Mouse (Mus musculus): ENCODE results near the gene Pcdh9.

Pcdh9 gene

DNA sequence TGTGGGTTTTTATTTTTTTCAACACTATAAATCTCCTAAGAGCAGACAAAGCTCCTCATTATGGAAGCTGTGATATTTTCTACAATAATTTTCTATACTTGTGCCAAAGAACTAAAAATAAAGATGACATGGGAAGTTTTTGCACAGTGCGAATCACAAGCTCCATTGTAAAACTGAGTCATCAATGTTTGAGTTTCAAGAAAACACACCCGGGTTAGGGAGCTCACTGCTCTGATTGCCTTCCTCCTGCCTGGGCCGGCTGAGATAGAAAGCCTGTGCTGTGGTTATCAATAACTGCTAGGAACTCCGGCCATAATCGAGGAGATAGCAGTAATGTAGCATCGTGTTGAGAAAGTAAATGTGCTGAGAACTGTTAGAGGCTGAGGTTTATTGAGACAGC, 344.9 kb downstream of the Pcdh9 start:
- DNase-seq: no peak

DNA sequence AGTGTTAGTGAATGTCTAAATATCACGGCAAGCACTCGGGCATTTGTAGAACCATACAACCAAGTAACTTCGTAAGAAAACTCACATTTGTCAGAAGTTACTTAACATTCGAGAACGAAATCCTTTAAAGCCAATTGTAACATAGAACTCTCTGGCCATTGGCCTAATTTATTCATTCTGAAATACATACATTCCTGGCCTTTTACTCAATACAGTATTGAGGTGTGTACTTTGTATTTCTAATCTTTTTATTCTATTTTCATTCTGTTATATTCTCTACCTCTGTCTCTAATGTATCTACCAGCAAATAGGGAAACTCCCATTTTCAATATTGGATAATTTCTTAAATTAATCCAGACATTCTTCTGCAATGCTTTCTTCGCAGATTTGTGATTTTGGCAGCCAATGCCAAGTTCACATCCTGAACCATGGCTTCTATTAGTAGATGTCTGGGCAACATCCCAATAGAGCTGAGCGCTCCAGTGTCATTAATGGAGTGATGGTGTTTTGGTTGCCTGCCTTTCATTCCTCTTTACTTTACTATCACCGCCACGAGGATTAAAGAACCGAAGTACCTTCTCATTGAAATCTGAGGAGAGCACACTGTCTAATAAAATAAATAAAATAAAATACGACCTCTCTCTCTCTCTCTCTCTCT, 346.4 kb downstream of the Pcdh9 start:
- no peak for DNase-seq

DNA sequence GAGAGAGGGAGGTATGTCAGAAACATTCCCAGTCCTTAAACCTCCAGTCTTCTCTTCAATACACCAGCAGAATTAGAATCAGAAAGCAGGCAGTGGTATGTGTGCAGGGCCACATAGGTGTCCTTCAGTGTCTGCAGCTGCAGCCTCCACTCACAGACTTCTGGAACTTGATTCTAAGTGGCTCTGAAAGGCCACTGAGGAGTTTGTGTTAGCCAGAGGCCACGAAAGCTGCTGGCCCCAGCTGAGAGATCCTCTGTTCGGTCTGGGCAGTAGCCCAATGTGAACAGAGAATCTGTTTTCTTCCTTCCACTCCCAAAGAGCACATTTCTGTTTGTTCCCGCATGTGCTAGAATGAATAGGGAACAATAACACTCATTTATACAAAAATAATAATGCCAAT, 346.9 kb downstream of the Pcdh9 start:
- DNase-seq: peak; percentile 92

DNA sequence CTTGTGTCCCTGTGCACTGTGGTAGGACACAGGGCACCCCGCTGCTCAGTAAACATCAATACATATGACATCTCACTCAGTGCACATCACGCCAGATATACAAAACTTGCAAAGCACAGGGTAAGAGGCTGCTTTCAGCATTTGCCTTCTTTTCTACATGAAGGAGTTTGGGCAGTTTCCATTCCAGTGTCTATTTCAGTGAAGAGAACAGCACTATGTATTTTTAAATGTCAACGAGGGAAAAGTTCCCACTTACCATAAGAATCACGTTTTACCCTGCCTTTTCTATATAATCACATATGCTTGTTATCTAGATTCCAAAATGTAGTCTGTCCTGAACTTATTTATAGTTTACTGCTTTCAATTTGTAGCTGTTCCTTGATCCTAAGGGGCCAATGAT, 355.6 kb downstream of the Pcdh9 start:
- no peak for DNase-seq

DNA sequence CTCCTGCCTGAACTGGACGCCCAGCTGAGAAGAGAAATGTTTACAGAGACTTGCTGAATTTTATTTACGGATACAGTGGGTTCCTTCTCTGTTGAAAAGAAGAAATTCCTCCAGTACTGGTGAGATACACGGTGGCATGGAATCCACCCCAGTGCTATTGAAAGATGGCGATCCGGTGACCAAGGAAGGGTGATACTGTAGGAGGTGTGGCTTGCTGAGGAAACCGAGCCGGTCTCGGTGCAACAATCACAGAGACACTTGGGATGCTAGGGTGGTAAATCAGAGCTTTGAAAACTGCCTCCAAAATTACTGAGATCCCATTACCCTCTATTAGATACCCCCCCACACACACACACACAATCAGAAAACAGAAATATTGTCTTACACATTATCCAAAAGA, 367.0 kb downstream of the Pcdh9 start:
- peak; percentile 50 for DNase-seq

DNA sequence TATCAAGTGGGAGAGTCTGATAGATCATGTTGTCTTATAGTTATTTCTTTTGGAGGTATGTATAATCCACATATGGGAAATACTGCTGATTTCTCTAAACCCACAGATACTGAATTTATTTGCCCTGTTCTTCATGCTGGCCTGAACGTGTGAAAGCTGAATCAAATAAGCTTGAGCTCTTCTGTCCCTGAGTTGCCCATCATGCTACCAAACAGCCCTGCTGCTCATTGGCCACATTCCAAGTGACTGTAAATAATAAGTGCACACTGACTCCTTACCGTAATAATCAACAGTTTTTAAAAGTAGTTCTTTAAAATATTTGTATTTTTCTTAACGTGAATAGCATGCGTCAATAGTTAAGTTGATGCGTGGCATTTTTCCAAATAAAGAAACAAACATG, 370.3 kb downstream of the Pcdh9 start:
- no peak for DNase-seq

DNA sequence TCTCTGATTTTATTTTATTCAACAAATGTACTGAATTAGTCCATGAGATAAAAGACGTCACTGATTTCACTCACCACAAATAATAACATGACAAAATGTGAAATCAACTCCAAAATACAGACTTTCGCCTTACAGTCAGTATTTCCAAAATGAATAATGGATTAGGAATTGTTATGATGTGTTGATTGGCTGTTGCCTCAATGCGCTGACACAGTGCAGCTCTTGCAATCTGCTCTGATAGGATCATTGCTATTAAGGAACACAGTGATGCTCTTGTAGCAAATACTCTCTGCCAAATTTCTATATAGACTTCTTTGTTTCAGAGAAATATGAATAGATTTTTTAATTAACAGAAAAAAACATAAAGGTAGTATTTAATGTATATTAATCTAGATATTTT, 373.8 kb downstream of the Pcdh9 start:
- DNase-seq: no peak

DNA sequence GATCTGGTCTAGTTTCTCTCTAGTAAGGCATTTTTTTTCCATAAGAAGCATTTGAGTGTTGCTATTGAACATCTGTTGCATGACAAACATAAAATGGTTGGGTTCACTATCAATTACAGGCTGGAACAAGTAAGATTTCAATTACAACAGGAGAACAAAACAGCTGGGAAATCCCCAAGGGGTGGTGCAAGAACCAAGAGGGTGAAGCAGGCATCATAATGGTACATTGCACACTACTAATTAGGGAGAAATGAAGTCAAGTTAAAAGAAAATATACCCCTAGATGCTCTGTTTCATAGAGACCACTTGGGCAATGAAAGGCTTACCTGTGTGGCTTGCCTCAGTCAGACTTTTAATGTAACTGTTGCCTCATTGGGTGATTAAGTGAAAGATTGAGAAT, 384.4 kb downstream of the Pcdh9 start:
- no peak for DNase-seq

DNA sequence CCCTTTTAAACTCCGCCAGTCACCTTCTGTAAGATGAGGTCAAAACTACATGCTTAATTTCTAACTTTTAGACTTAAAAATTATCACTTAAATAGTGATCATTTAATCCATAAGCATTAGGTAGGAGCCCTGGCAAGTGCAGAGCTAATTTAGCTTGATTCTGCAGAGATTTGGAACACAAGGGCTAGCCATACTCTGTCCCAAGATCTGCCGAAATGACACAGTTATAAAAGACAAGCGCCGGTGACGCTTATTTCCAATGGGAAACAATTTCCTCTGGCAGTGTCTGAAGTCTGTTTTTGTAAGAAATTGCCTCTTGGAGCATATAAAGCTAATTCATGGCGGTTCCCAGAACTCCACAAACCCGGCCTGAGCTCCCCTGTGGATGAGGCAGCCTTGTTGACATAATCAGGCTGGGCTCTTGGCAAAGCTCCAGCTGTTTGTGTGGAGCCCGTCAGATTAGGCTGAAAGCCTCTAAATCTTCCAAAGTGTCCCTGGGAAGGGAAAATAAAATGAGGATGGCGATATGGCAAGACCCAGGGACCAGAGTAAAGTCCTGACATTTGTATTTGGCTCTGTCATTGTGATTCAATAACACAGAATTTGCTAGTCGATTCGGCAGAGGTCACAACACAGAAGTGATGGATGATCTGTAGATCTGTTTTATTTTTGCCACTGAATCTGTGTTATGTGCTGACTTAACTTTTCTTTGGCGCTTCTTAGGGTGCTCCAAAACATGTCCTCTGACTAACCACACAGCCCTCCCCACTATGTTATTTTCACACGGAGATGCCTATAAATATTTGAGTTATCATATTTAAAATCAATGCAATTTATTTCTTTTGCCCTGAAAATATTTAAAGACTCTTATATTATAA, 391.4 kb downstream of the Pcdh9 start:
- peak; percentile 97 for DNase-seq

DNA sequence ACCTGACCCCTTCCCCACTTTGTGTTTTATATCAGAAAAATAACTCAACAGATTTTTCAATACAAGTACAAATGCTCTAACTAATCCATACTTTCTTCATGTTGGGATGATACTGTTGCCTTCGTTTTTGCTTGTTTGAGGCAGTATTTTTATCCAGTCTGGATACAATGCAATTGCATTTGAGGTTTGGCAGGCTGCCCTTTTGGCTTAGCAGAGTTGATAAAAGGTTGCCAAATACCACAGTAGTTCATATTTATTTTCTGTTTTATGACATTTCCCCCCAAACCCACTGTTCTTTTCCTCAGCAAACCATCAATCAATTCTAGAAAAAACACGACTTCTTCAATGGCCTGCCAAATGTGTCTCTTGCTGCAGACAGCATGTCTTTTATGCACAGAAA, 415.5 kb downstream of the Pcdh9 start:
- peak; percentile 89 for DNase-seq

DNA sequence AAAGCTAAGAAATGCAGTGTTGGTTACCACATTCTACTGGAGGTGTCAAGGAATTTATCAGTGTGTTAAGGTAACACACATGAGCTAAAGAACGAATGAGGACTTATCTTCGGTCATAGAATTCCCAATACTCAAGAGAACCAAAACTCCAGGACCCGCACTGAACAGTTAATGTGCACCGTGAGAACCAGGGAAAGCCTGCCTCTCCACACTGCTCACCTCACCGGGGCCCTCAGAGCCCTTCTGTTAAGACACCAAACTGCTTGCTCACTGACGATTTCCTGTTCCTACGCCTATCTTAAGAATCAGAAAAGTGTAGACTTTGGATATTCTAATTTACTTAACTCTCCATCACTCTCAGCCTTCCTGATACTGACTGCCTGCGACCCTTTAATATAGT, 418.0 kb downstream of the Pcdh9 start:
- DNase-seq: no peak

DNA sequence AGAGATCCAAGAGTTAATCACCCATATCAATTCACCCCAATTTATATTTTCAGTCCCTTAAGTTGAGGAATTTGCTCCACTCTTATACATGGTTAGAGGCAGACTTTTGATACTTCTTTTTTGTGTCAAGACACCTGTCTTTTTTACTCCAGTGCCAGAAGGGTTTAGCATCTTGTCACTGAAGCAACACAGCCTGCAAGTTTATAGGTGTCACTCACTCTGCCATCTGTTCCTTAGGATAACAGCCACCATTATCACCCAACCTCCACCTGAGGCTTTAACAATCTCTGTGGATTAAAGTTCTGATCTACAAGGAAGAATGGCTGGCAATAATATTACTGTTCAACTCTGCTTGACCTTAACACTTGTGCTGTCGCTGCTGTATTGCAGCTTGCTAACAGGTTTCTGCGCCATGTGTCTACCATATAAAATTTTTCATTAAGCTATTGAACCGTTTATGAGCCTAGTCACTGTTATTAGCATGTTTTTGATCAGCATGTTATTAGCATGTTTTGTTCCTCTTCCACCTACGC, 427.1 kb downstream of the Pcdh9 start:
- no peak for DNase-seq

DNA sequence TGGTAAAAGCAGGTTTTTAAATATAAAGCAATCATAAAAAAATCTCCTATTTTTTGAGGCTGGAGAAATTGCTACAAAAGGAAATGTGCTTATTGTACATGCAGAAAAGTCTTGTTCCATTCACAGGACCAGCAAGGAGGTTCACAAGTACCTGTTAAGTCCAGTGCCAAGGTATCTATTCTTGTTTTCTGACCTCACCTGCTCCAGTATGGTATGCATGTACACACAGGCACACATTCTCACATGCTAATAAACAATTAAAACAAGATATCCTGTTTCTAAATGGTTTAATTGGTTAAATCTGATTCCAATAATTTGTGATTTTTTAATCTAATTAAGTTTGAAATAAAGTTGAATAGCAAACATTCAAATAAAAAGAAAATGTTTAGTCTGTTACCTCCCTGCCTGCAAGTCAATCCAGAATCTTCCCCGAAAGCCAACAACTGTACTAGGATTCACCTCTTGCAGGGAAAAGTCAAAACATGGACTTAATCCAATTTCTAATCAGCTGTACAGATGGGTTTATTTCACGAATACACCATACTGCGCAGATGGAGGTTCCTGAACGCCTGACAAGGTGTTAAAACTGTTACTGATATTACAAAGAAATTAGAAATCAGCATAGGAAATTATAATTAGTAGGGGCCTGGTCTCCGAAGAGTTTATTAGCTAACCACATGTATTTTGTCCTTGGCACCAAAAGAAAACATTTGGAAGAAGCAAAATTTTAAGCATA, 439.4 kb downstream of the Pcdh9 start:
- no peak for DNase-seq

DNA sequence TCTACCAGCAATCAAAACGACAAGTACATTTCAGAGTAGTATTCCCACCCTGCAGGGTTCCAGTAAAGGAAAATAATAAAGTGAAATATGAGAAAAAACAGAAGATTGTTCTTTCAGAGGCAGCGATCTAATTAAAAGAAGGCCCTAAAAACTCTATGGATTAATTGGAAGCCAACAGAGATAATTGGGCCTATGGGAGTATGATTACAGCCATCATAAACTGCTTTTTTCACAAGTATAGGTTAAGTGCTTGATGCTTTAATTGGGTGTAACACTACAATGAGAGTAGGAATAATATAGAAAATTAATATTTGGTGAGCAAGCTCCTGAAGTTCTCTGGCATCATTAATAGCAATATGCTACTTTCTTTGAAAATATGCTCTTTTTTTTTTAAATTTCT, 448.6 kb downstream of the Pcdh9 start:
- no peak for DNase-seq

DNA sequence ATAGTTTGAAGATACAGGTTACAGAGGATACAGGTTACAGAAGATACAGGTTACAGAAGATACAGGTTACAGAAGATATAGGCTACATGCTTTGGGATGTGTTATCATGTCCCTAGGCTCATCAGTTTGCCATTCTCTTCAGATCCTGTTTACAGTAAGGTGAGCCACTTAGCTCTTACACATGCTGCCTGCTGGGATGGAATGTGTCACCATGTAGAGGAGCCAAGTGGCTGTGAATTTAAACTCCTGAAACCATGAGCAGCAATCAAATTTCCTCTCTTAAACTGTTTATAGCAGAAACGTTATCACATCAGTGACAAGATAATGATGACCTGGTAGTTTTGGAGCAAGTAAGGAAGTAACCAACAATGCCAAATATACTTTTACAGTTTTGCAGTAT, 453.3 kb downstream of the Pcdh9 start:
- DNase-seq: no peak

DNA sequence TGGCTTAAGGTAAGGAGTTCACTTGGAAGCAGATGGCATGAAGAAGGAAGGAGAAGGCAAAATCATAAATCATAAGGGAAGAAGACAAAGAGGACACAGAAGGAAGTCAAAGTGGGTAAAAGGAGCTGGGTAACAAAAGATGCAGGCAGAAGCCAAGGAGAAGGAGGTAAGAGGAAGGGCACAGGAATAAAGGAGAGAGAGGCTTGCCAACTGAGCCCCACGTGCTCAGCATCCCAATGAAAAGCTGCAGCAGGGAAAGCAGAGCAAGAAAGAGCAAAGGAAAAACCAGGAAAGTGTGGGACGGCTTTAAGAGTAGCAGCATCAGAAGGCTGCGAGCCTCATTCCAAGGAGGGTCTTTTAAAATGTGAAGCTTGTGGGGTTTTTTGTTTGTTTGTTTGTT, 473.7 kb downstream of the Pcdh9 start:
- no peak for DNase-seq

DNA sequence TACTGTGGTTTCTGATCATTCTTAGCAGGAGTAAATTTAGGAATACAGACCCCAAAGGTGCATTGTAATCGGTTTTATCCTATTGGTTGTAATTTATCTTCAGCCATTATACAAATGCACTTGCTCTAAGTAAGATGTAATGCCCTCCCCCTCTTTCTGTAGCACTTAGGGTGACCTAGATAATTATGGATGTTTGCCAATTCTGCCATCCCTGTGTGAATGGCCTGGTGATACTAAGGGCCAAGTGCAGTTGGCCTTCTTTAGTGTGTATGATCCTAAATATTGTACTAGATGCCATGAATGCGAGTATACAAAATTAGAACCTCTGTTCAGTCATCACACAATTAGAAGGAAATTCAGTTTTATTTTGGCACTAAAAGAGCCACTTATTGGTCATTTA, 475.0 kb downstream of the Pcdh9 start:
- DNase-seq: no peak

DNA sequence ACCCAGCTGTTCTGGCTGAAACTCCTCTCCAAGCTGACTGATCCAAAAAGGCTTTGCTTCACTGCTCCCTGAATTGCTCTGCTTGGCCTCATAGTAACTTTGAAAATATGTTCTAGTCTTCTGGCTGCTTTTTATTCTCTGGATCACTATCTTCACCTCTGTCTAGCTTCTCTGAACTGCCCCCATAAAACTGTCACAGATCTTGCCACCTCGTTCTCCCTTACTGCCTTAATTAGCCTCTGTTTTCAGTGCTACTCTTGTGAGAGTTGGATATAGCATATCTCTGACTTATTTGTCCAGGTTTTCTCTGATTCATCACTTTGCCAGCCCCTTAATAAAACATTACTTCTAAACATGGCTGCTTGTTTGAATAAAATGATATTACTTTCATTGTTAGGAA, 481.2 kb downstream of the Pcdh9 start:
- DNase-seq: no peak

DNA sequence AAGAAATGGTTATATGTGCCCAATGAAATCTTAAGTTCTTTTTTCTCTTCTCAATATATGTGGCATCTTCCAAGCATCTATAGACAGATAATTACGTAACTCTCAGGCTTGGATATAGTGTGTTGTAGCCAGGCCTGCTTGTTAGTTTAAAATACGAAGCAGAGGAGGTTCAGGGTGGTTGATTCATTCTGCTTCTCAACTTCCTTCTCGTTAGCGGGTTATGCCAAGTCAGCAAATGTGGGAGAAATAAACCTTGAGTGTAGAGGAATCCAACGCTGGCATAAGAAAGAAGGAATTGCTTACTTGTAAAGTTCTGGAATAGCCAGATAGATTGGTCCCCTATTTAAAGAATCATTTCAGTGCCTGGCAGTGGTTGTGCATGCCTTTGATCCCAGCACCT, 482.7 kb downstream of the Pcdh9 start:
- no peak for DNase-seq

DNA sequence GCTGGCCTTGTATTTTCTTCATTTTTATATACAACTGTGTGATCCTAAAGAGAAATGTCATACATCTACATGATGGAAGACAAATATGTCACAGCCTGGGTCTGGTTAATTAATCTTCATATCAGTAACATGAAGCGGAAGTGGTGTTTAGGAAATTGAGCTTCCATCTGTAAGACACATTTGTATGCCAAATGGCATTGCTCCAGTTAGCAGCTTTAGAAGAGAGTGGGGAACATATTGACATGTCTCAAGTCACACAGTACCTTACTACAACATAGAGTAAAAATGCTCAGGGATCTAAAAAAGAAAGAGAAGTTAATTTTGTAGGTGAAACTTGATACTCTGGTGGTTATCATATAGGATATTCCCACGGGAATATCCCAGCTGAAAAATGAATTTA, 505.4 kb downstream of the Pcdh9 start:
- DNase-seq: no peak

DNA sequence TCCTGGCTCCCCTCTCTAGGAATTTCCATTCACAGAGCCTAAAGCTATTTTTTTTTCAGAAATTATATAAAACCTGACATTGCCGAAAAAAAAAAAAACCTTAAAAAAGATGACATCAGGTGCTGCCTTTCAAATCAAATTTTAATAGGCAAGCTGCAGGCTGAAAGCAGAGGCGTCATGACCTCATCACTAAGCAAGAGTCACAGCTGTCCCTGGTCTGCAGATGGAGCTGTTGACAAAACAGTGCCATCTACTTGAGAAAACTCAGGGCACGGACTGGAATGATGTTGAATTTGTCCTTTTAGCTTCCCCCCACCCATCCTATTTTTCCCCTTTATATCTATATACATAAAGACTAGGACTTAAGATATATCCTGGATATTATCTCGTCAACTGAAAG, 509.3 kb downstream of the Pcdh9 start:
- DNase-seq: no peak

DNA sequence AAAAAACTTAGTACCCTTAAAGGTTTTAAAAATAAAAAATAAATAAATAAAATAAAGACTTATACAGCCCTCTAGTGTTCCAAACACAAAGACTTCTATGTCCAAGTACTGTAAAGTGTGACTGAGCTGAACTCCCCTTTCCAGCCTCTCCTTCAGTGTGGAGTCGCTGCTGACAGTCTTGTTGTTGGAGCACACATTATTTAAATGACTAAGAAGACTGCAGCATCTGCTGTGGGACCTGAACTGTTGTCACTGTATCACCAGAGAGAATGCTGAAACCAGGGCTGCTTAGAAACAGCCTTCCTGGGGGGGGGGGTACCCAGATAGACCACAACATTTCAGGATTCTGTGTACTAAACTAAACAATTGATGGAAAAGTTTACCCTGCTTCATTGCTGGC, 509.7 kb downstream of the Pcdh9 start:
- no peak for DNase-seq

DNA sequence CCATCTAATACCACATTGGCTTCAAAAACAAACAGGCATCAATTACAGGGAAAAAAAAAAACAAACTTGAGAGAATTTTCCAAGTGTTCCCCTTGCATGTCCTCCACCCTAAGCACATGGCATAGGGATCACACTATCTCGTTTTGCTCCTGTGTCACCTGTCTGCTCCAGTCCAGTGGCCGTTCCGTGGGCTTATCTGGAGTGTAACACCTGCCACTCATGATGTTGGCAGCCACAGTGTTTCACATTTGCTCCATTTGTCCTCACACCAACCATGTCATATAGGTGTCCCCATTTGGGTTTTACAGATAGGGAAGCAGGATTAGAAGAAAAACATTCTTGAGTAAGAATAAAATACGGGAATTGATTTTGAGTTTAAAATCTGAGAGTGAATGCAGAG, 514.3 kb downstream of the Pcdh9 start:
- peak; percentile 83 for DNase-seq

DNA sequence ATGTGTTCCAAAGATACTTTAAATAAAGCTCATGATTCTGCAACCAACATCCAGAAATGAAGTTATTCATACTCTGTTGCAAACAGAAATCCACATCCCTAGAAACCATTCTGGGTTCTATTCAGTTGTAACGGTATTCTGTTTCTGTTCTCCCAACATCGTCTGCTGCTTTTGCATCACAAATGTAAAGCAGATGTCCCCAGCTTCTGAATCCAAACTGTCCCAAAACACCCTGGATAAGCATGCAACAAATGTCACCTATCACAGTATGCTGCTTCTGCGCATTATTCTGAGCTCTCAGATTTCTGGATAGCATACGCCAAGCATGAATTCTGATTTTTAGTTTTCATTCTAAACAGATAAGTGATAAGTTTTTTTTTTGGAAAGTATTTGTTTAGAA, 516.3 kb downstream of the Pcdh9 start:
- no peak for DNase-seq

Data from heart, adult 11 months (tissue).